Comparison of ENCODE assay signal across 10 mouse cellular contexts in the genomic region with DNA sequence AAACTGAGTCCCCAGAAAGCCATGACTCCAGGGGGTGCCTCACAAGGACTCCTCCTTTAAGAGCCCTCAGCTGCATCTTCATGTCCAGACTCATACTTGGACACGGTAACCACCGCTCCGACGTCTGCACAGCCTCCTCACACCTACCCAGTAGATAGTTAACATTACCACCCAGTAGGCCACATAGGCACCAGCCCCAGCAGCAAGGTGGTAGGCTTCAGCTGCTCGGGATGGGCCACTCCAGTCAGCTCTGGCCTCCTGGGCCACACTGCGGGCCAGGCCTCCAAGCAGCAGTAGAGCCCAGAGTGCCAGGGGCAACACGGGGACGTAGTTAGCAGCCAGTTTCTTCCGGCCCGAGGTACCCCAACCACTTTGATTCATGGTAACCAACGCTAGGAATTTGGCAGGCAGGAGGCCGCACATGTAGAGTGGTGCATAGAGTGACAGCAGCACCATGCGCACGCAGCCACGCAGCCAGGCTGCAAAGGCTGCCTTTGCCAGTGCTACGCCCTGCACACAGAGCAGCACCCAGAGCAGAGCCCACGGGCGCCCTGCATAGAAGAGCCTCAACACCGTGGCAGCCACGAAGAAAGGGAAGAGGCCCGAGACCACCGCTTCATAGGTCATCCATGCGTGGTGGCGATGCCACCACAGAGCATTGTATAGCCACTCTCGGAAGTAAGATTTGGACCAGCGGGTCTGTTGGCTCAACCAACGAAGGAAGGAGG. TPM values are rescaled to one million over a fixed set of nuclear protein-coding genes. Genes with fewer than 3 reads are reported as not detected.
DNase-seq lines count a peak whose midpoint lies in the region; ATAC-seq and TF ChIP-seq lines count a peak whose summit lies in the region.
"Had no signal": no experiment of that assay in that cellular context is flagged by ENCODE, and none has a peak within 500 bp of the region (broad histone marks: within the 10 kb centered on the region; RNA-seq: fewer than 3 reads in every experiment).

No protein-coding gene starts in this region.

- no peaks in the 10 kb centered on the region; the same call in 1 of the 2 replicates for H3K4me1 ChIP-seq in cerebellum, adult 2 months (ENCODE audit: control insufficient read depth, insufficient read depth, low read length)
- H3K4me1 ChIP-seq in lung, embryonic 14.5 days (ENCODE audit: insufficient read depth): no peaks in the 10 kb centered on the region
- H3K4me1 ChIP-seq in lung, adult 2 months (ENCODE audit: control insufficient read depth, insufficient read depth, low read length): peaks cover 2% of the 10 kb centered on the region; the same call in 1 of the 2 replicates
- H3K4me1 ChIP-seq in hindbrain, embryonic 15.5 days (replicated peaks): peaks cover 10% of the 10 kb centered on the region
- peaks cover 6% of the 10 kb centered on the region; the same call in 1 of the 2 replicates for H3K4me1 ChIP-seq in neural tube, embryonic 12.5 days

- H3K27ac ChIP-seq in cerebellum, adult 2 months (ENCODE audit: insufficient read depth, low read length): no peak overlapping the region
- no peak overlapping the region for H3K27ac ChIP-seq in lung, embryonic 14.5 days (ENCODE audit: low read depth)
- H3K27ac ChIP-seq in hindbrain, embryonic 15.5 days (replicated peaks): no peak overlapping the region
- no peak overlapping the region for H3K27ac ChIP-seq in neural tube, embryonic 12.5 days

- H3K4me3 ChIP-seq in cerebellum, adult 2 months (replicated peaks; ENCODE audit: insufficient read depth, low read depth, low read length): no peak overlapping the region
- H3K4me3 ChIP-seq in lung, embryonic 14.5 days (ENCODE audit: low read depth, low read length): no peak overlapping the region
- H3K4me3 ChIP-seq in lung, adult 2 months (replicated peaks; ENCODE audit: extremely low read depth, low read depth, low read length): no peak overlapping the region
- H3K4me3 ChIP-seq in hindbrain, embryonic 15.5 days: no peak overlapping the region
- H3K4me3 ChIP-seq in neural tube, embryonic 12.5 days: no peak overlapping the region

- peak; percentile 12; the same call in 1 of the 2 replicates for TF ChIP-seq POLR2A in cerebellum, adult 2 months (IDR thresholded peaks at IDR 0.05; ENCODE audit: borderline replicate concordance, insufficient read depth, low read length)
- TF ChIP-seq POLR2A in lung, adult 2 months (IDR thresholded peaks at IDR 0.05; ENCODE audit: borderline replicate concordance, extremely low read depth, low read depth, low read length): no peak

- no peak for TF ChIP-seq CTCF in cerebellum, adult 2 months (IDR thresholded peaks at IDR 0.05; ENCODE audit: borderline replicate concordance, insufficient read depth, low read depth, low read length)
- no peak for TF ChIP-seq CTCF in lung, embryonic 14.5 days (IDR thresholded peaks at IDR 0.05; ENCODE audit: low read depth)
- no peak for TF ChIP-seq CTCF in lung, adult 2 months (IDR thresholded peaks at IDR 0.05; ENCODE audit: insufficient read depth, low read length)

- intact Hi-C loops in left cerebral cortex, postnatal 14 days (cut with DNase I): no loop called here

- H3K9ac ChIP-seq in lung, embryonic 14.5 days: no peak overlapping the region
- no peak overlapping the region for H3K9ac ChIP-seq in hindbrain, embryonic 15.5 days
- no peak overlapping the region for H3K9ac ChIP-seq in neural tube, embryonic 12.5 days

- 52% methylated on average over 27 of the region's 27 CpGs for WGBS in cerebellum, adult 2 months
- 66% methylated on average over 27 of the region's 27 CpGs for WGBS in lung, embryonic 14.5 days
- WGBS in lung, adult 2 months: 74% methylated on average over 27 of the region's 27 CpGs
- WGBS in hindbrain, embryonic 15.5 days: 72% methylated on average over 27 of the region's 27 CpGs
- 72% methylated on average over 27 of the region's 27 CpGs for WGBS in neural tube, embryonic 12.5 days

- ATAC-seq in lung, embryonic 14.5 days (ENCODE audit: insufficient read depth): peak; percentile 66
- 0 out of 2 replicates have a peak, but pooled peaks have one; percentile 58 for ATAC-seq in hindbrain, embryonic 15.5 days (ENCODE audit: low FRiP score, low read depth)
- peak; percentile 52 for ATAC-seq in neural tube, embryonic 12.5 days (ENCODE audit: low FRiP score, low read depth)

- H3K4me2 ChIP-seq in lung, embryonic 14.5 days: no peak overlapping the region
- no peak overlapping the region for H3K4me2 ChIP-seq in hindbrain, embryonic 15.5 days
- no peak overlapping the region for H3K4me2 ChIP-seq in neural tube, embryonic 12.5 days (replicated peaks)

- H3K9me3 ChIP-seq in lung, embryonic 14.5 days (ENCODE audit: low read depth, low read length): no peaks in the 10 kb centered on the region
- no peaks in the 10 kb centered on the region for H3K9me3 ChIP-seq in hindbrain, embryonic 15.5 days
- H3K9me3 ChIP-seq in neural tube, embryonic 12.5 days: no peaks in the 10 kb centered on the region

- DNase-seq in cerebellum, adult 2 months: peak in 1 of 2 experiments; percentile 33
- no peak for DNase-seq in cerebellum, adult 11 months
- no peak for DNase-seq in lung, embryonic 14.5 days
- DNase-seq in lung, adult 2 months: no peak
- no peak for DNase-seq in thymus, postnatal 0 days (ENCODE audit: low spot score)
- DNase-seq in left cerebral cortex, postnatal 14 days (ENCODE audit: low spot score in 2 of 2): no peak
- DNase-seq: kidney, adult 9 months; lung, postnatal 14 days had no signal

- peaks cover 37% of the 10 kb centered on the region for H3K36me3 ChIP-seq in lung, embryonic 14.5 days (ENCODE audit: insufficient read depth)
- H3K36me3 ChIP-seq in hindbrain, embryonic 15.5 days: no peaks in the 10 kb centered on the region
- H3K36me3 ChIP-seq in neural tube, embryonic 12.5 days: peaks cover 32% of the 10 kb centered on the region

- H3K27me3 ChIP-seq in cerebellum, adult 2 months (ENCODE audit: control insufficient read depth, insufficient read depth, low read length): no peaks in the 10 kb centered on the region
- no peaks in the 10 kb centered on the region for H3K27me3 ChIP-seq in lung, embryonic 14.5 days (ENCODE audit: insufficient read depth, low read length)
- no peaks in the 10 kb centered on the region for H3K27me3 ChIP-seq in hindbrain, embryonic 15.5 days
- no peaks in the 10 kb centered on the region for H3K27me3 ChIP-seq in neural tube, embryonic 12.5 days (replicated peaks)

RNA-seq across cellular contexts. Expression of a gene that starts 11.3 kb away (rescaled TPM):
- polyA plus RNA-seq in cerebellum, adult 2 months (2012; rRNA removed): 0.78 and 0.93 TPM in 2 replicates
- 2.1 and 2.2 TPM in 2 replicates for polyA plus RNA-seq in lung, embryonic 14.5 days (2014; fragmentation: Nextera tagmentation; extraction: Ambion mirVana)
- polyA plus RNA-seq in lung, adult 2 months (2012; rRNA removed): 1.9 and 3.8 TPM in 2 replicates
- 1.1 TPM in 2 replicates for polyA plus RNA-seq in hindbrain, embryonic 15.5 days (2015; fragmentation: Nextera tagmentation; extraction: Ambion mirVana)
- polyA plus RNA-seq in neural tube, embryonic 12.5 days (2016; fragmentation: Nextera tagmentation; extraction: Ambion mirVana): 1.1 and 1.3 TPM in 2 replicates
- polyA plus RNA-seq in thymus, postnatal 0 days (2015; fragmentation: Nextera tagmentation; extraction: Ambion mirVana): 0.36 and 0.40 TPM in 2 replicates
- under 1 TPM; 0.26 to 0.32 TPM for total RNA-seq in left cerebral cortex, postnatal 14 days (2021)

RNA-seq across cellular contexts. Expression of a gene that starts 16.7 kb away (rescaled TPM):
- polyA plus RNA-seq in cerebellum, adult 2 months (2012; rRNA removed): 132 and 138 TPM in 2 replicates
- 33.2 and 38.9 TPM in 2 replicates for polyA plus RNA-seq in lung, embryonic 14.5 days (2014; fragmentation: Nextera tagmentation; extraction: Ambion mirVana)
- 38.5 and 56.7 TPM in 2 replicates for polyA plus RNA-seq in lung, adult 2 months (2012; rRNA removed)
- 25.5 and 28.3 TPM in 2 replicates for polyA plus RNA-seq in hindbrain, embryonic 15.5 days (2015; fragmentation: Nextera tagmentation; extraction: Ambion mirVana)
- polyA plus RNA-seq in neural tube, embryonic 12.5 days (2016; fragmentation: Nextera tagmentation; extraction: Ambion mirVana): 48.1 and 54.2 TPM in 2 replicates
- 5.5 and 8.0 TPM in 2 replicates for polyA plus RNA-seq in thymus, postnatal 0 days (2015; fragmentation: Nextera tagmentation; extraction: Ambion mirVana)
- 10 to 100 TPM; 76.9 to 80.9 TPM for total RNA-seq in left cerebral cortex, postnatal 14 days (2021)

RNA-seq across cellular contexts. Expression of a gene that starts 40.0 kb away (rescaled TPM):
- polyA plus RNA-seq in cerebellum, adult 2 months (2012; rRNA removed): not detected in 2 replicates
- 0.13 and 0.46 TPM in 2 replicates for polyA plus RNA-seq in lung, embryonic 14.5 days (2014; fragmentation: Nextera tagmentation; extraction: Ambion mirVana)
- polyA plus RNA-seq in lung, adult 2 months (2012; rRNA removed): 15.1 and 19.0 TPM in 2 replicates
- 0.18 and 0.31 TPM in 2 replicates for polyA plus RNA-seq in hindbrain, embryonic 15.5 days (2015; fragmentation: Nextera tagmentation; extraction: Ambion mirVana)
- 0.34 TPM in 1 of 2 replicates, not detected in the other for polyA plus RNA-seq in neural tube, embryonic 12.5 days (2016; fragmentation: Nextera tagmentation; extraction: Ambion mirVana)
- 0.36 TPM in 1 of 2 replicates, not detected in the other for polyA plus RNA-seq in thymus, postnatal 0 days (2015; fragmentation: Nextera tagmentation; extraction: Ambion mirVana)
- not detected for total RNA-seq in left cerebral cortex, postnatal 14 days (2021)

RNA-seq across cellular contexts. Expression of a gene that starts 43.9 kb away (rescaled TPM):
- polyA plus RNA-seq in cerebellum, adult 2 months (2012; rRNA removed): 0.52 and 1.0 TPM in 2 replicates
- 0.17 and 1.1 TPM in 2 replicates for polyA plus RNA-seq in lung, embryonic 14.5 days (2014; fragmentation: Nextera tagmentation; extraction: Ambion mirVana)
- polyA plus RNA-seq in lung, adult 2 months (2012; rRNA removed): 5.4 and 10.9 TPM in 2 replicates
- 0.18 TPM in 1 of 2 replicates, not detected in the other for polyA plus RNA-seq in hindbrain, embryonic 15.5 days (2015; fragmentation: Nextera tagmentation; extraction: Ambion mirVana)
- not detected in 2 replicates for polyA plus RNA-seq in neural tube, embryonic 12.5 days (2016; fragmentation: Nextera tagmentation; extraction: Ambion mirVana)
- polyA plus RNA-seq in thymus, postnatal 0 days (2015; fragmentation: Nextera tagmentation; extraction: Ambion mirVana): 0.22 and 0.34 TPM in 2 replicates
- total RNA-seq in left cerebral cortex, postnatal 14 days (2021): not detected

RNA-seq across cellular contexts. Expression of a gene that starts 44.0 kb away (rescaled TPM):
- not detected in 2 replicates for polyA plus RNA-seq in cerebellum, adult 2 months (2012; rRNA removed)
- not detected in 2 replicates for polyA plus RNA-seq in lung, embryonic 14.5 days (2014; fragmentation: Nextera tagmentation; extraction: Ambion mirVana)
- not detected in 2 replicates for polyA plus RNA-seq in lung, adult 2 months (2012; rRNA removed)
- not detected in 2 replicates for polyA plus RNA-seq in hindbrain, embryonic 15.5 days (2015; fragmentation: Nextera tagmentation; extraction: Ambion mirVana)
- not detected in 2 replicates for polyA plus RNA-seq in neural tube, embryonic 12.5 days (2016; fragmentation: Nextera tagmentation; extraction: Ambion mirVana)
- polyA plus RNA-seq in thymus, postnatal 0 days (2015; fragmentation: Nextera tagmentation; extraction: Ambion mirVana): not detected in 2 replicates
- total RNA-seq in left cerebral cortex, postnatal 14 days (2021): not detected

Comparison
In these comparisons a context has a peak if more than half of its experiments do, and no peak if none do; other contexts are left out.
1. RNA of a gene that starts 40.0 kb away (polyA plus RNA-seq): 15.1 to 19.0 TPM in lung, adult 2 months; 0.36 TPM in thymus, postnatal 0 days, 0.18 to 0.31 TPM in hindbrain, embryonic 15.5 days, 0.13 to 0.46 TPM in lung, embryonic 14.5 days, not detected in cerebellum, adult 2 months and 0.34 TPM in neural tube, embryonic 12.5 days; every median in the first group is over 10 times any median in the second.
2. Peak in every context shown above with its lines, with median percentiles within 50 percentile points of each other: ATAC-seq.